Mouse (Mus musculus): ENCODE measurements around the gene Bcl2l12. TPM values are rescaled to one million over a fixed set of nuclear protein-coding genes. Genes with fewer than 3 reads are reported as not detected.

The Bcl2l12 gene
- polyA plus RNA-seq, 1 experiment, result 13.3 TPM

GRCm38 (mm10) chr7:45028351-45028750 is 29.8 kb upstream of the Bcl2l12 start:
- Histone ChIP-seq H3K79me2 (ENCODE audit: control insufficient read depth, insufficient read depth) (no peaks in the 10 kb centered on the region), H3K27me3 (ENCODE audit: control insufficient read depth, insufficient read depth, insufficient read length) (no peaks in the 10 kb centered on the region), H3ac (ENCODE audit: control insufficient read depth, insufficient read length) (no peak overlapping the region), H3K36me3 (ENCODE audit: control insufficient read depth, insufficient read depth) (no peaks in the 10 kb centered on the region), H3K4me3 (no peak overlapping the region), H3K4me2 (ENCODE audit: low read depth) (no peak overlapping the region)
- TF ChIP-seq POLR2A (IDR thresholded peaks at IDR 0.05; ENCODE audit: insufficient read length, low read depth), result no peak
- TF ChIP-seq MYOD1 (IDR thresholded peaks at IDR 0.05; ENCODE audit: control insufficient read depth in 1 of 3, insufficient read length in 2 of 3, low read depth in 2 of 3), result peak in 1 of 3 experiments; percentile 49
- peak in 1 of 3 experiments; percentile 31 for TF ChIP-seq MYOG (IDR thresholded peaks at IDR 0.05; ENCODE audit: control insufficient read depth in 1 of 3, insufficient read depth in 1 of 3, insufficient read length in 2 of 3, low read depth in 2 of 3)

GRCm38 (mm10) chr7:45027761-45028160 is 29.2 kb upstream of the Bcl2l12 start:
- no peak overlapping the region for H3K4me2 ChIP-seq (ENCODE audit: low read depth)
- no peak for TF ChIP-seq E2F4 (IDR thresholded peaks at IDR 0.05; ENCODE audit: insufficient read depth)
- no peak for TF ChIP-seq POLR2A (IDR thresholded peaks at IDR 0.05; ENCODE audit: insufficient read length, low read depth)
- no peak for TF ChIP-seq USF1 (IDR thresholded peaks at IDR 0.05; ENCODE audit: low read depth)
- no peak for TF ChIP-seq MYOG (IDR thresholded peaks at IDR 0.05; ENCODE audit: control insufficient read depth in 1 of 3, insufficient read depth in 1 of 3, insufficient read length in 2 of 3, low read depth in 2 of 3)
- no peak for TF ChIP-seq SRF (IDR thresholded peaks at IDR 0.05; ENCODE audit: control insufficient read depth, insufficient read length, low read depth)
- no peak for TF ChIP-seq POLR2AphosphoS2 (IDR thresholded peaks at IDR 0.05; ENCODE audit: insufficient read length, low read depth)
- no peak for TF ChIP-seq CEBPB (IDR thresholded peaks at IDR 0.05; ENCODE audit: insufficient read depth, poor library complexity, severe bottlenecking)
- no peak for TF ChIP-seq MAX (IDR thresholded peaks at IDR 0.05; ENCODE audit: low read depth)
- TF ChIP-seq MYOD1 (IDR thresholded peaks at IDR 0.05; ENCODE audit: control insufficient read depth in 1 of 3, insufficient read length in 2 of 3, low read depth in 2 of 3), result no peak
- no peak for TF ChIP-seq TCF12 (IDR thresholded peaks at IDR 0.05; ENCODE audit: insufficient read depth, poor library complexity, severe bottlenecking)
- TF ChIP-seq REST (IDR thresholded peaks at IDR 0.05; ENCODE audit: insufficient read depth, insufficient read length), result no peak
- no peak for TF ChIP-seq TCF3 (IDR thresholded peaks at IDR 0.05; ENCODE audit: insufficient read length, low read depth)
- no peaks in the 10 kb centered on the region for H3K27me3 ChIP-seq (ENCODE audit: control insufficient read depth, insufficient read depth, insufficient read length)
- no peak overlapping the region for H3ac ChIP-seq (ENCODE audit: control insufficient read depth, insufficient read length)
- H3K79me2 ChIP-seq (ENCODE audit: control insufficient read depth, insufficient read depth), result no peaks in the 10 kb centered on the region
- no peaks in the 10 kb centered on the region for H3K36me3 ChIP-seq (ENCODE audit: control insufficient read depth, insufficient read depth)
- no peak overlapping the region for H3K4me3 ChIP-seq

- Histone ChIP-seq H3K27me3 (ENCODE audit: control insufficient read depth, insufficient read depth, insufficient read length) (no peaks in the 10 kb centered on the region), H3K4me3 (no peak overlapping the region), H3ac (ENCODE audit: control insufficient read depth, insufficient read length) (no peak overlapping the region), H3K36me3 (ENCODE audit: control insufficient read depth, insufficient read depth) (peaks cover 2% of the 10 kb centered on the region), H3K79me2 (ENCODE audit: control insufficient read depth, insufficient read depth) (no peaks in the 10 kb centered on the region), H3K4me2 (ENCODE audit: low read depth) (no peak overlapping the region)
- TF ChIP-seq CEBPB (IDR thresholded peaks at IDR 0.05; ENCODE audit: insufficient read depth, poor library complexity, severe bottlenecking), result no peak
- no peak for TF ChIP-seq MAX (IDR thresholded peaks at IDR 0.05; ENCODE audit: low read depth)
- no peak for TF ChIP-seq POLR2AphosphoS2 (IDR thresholded peaks at IDR 0.05; ENCODE audit: insufficient read length, low read depth)
- TF ChIP-seq USF1 (IDR thresholded peaks at IDR 0.05; ENCODE audit: low read depth), result no peak
- no peak for TF ChIP-seq E2F4 (IDR thresholded peaks at IDR 0.05; ENCODE audit: insufficient read depth)
- no peak for TF ChIP-seq POLR2A (IDR thresholded peaks at IDR 0.05; ENCODE audit: insufficient read length, low read depth)
- TF ChIP-seq REST (IDR thresholded peaks at IDR 0.05; ENCODE audit: insufficient read depth, insufficient read length), result no peak
- TF ChIP-seq TCF12 (IDR thresholded peaks at IDR 0.05; ENCODE audit: insufficient read depth, poor library complexity, severe bottlenecking), result no peak
- no peak for TF ChIP-seq SRF (IDR thresholded peaks at IDR 0.05; ENCODE audit: control insufficient read depth, insufficient read length, low read depth)
Measured at GRCm38 (mm10) chr7:45026256-45026655, 27.7 kb upstream of the Bcl2l12 start.

- Histone ChIP-seq H3K79me2 (ENCODE audit: control insufficient read depth, insufficient read depth) (no peaks in the 10 kb centered on the region), H3K4me2 (ENCODE audit: low read depth) (no peak overlapping the region), H3K27me3 (ENCODE audit: control insufficient read depth, insufficient read depth, insufficient read length) (no peaks in the 10 kb centered on the region), H3K36me3 (ENCODE audit: control insufficient read depth, insufficient read depth) (peaks cover 5% of the 10 kb centered on the region), H3K4me3 (no peak overlapping the region), H3ac (ENCODE audit: control insufficient read depth, insufficient read length) (no peak overlapping the region)
- TF ChIP-seq USF1 (IDR thresholded peaks at IDR 0.05; ENCODE audit: low read depth) (no peak), TCF3 (IDR thresholded peaks at IDR 0.05; ENCODE audit: insufficient read length, low read depth) (no peak), CEBPB (IDR thresholded peaks at IDR 0.05; ENCODE audit: insufficient read depth, poor library complexity, severe bottlenecking) (no peak), MYOD1 (IDR thresholded peaks at IDR 0.05; ENCODE audit: control insufficient read depth in 1 of 3, insufficient read length in 2 of 3, low read depth in 2 of 3) (no peak), POLR2A (IDR thresholded peaks at IDR 0.05; ENCODE audit: insufficient read length, low read depth) (no peak), MYOG (IDR thresholded peaks at IDR 0.05; ENCODE audit: control insufficient read depth in 1 of 3, insufficient read depth in 1 of 3, insufficient read length in 2 of 3, low read depth in 2 of 3) (no peak), POLR2AphosphoS2 (IDR thresholded peaks at IDR 0.05; ENCODE audit: insufficient read length, low read depth) (no peak), SRF (IDR thresholded peaks at IDR 0.05; ENCODE audit: control insufficient read depth, insufficient read length, low read depth) (no peak), REST (IDR thresholded peaks at IDR 0.05; ENCODE audit: insufficient read depth, insufficient read length) (no peak), TCF12 (IDR thresholded peaks at IDR 0.05; ENCODE audit: insufficient read depth, poor library complexity, severe bottlenecking) (no peak), E2F4 (IDR thresholded peaks at IDR 0.05; ENCODE audit: insufficient read depth) (no peak), MAX (IDR thresholded peaks at IDR 0.05; ENCODE audit: low read depth) (no peak)
Measured at GRCm38 (mm10) chr7:45025601-45026220, 27.2 kb upstream of the Bcl2l12 start.
